Mouse (Mus musculus): ENCODE results near the gene Egr4.

Egr4 gene

GRCm38 (mm10) chr6:85496976-85497375 lies 16.4 kb downstream of the Egr4 start:
- no peak for DNase-seq (ENCODE audit: low spot score in 2 of 2)

- DNase-seq (ENCODE audit: low spot score in 2 of 2), result no peak
These were observed 21.8 kb downstream of the Egr4 start for GRCm38 (mm10) chr6:85491606-85492005.

- DNase-seq (ENCODE audit: low spot score in 2 of 2), result no peak
These were observed 23.1 kb downstream of the Egr4 start for GRCm38 (mm10) chr6:85490252-85490651.

GRCm38 (mm10) chr6:85489717-85490116 lies 23.7 kb downstream of the Egr4 start:
- DNase-seq (ENCODE audit: low spot score in 2 of 2), result no peak

GRCm38 (mm10) chr6:85488510-85488909 lies 24.9 kb downstream of the Egr4 start:
- no peak for DNase-seq (ENCODE audit: low spot score in 2 of 2)

- no peak for DNase-seq (ENCODE audit: low spot score in 2 of 2)
These were observed 27.7 kb downstream of the Egr4 start for GRCm38 (mm10) chr6:85485738-85486137.

- DNase-seq (ENCODE audit: low spot score in 2 of 2), result no peak
These were observed 29.3 kb downstream of the Egr4 start for GRCm38 (mm10) chr6:85483843-85484721.

GRCm38 (mm10) chr6:85480685-85481084 lies 32.7 kb downstream of the Egr4 start:
- no peak for DNase-seq (ENCODE audit: low spot score in 2 of 2)

GRCm38 (mm10) chr6:85479979-85480378 lies 33.4 kb downstream of the Egr4 start:
- no peak for DNase-seq (ENCODE audit: low spot score in 2 of 2)

GRCm38 (mm10) chr6:85478416-85478815 lies 35.0 kb downstream of the Egr4 start:
- no peak for DNase-seq (ENCODE audit: low spot score in 2 of 2)

GRCm38 (mm10) chr6:85477366-85477917 lies 35.9 kb downstream of the Egr4 start:
- DNase-seq (ENCODE audit: low spot score in 2 of 2), result no peak

- DNase-seq (ENCODE audit: low spot score in 2 of 2), result no peak
These were observed 37.8 kb downstream of the Egr4 start for GRCm38 (mm10) chr6:85475581-85475980.

- no peak for DNase-seq (ENCODE audit: low spot score in 2 of 2)
These were observed 40.8 kb downstream of the Egr4 start for GRCm38 (mm10) chr6:85472542-85472941.

GRCm38 (mm10) chr6:85471962-85472361 lies 41.4 kb downstream of the Egr4 start:
- no peak for DNase-seq (ENCODE audit: low spot score in 2 of 2)

GRCm38 (mm10) chr6:85469660-85470430 lies 43.5 kb downstream of the Egr4 start:
- DNase-seq (ENCODE audit: low spot score in 2 of 2), result no peak

- no peak for DNase-seq (ENCODE audit: low spot score in 2 of 2)
These were observed 48.0 kb downstream of the Egr4 start for GRCm38 (mm10) chr6:85465381-85465780.
